Mouse (Mus musculus) cerebellum, adult 2 months (tissue): ENCODE data around the gene Mta1.

Source experiments
- CTCF ChIP-seq: fragments of 200-500 bp; IDR thresholded peaks from 2 replicates; pipeline ENCODE4 v1.5.1; 2011; ENCODE audit warnings: low read depth, mild to moderate bottlenecking, control low read depth, low read length, moderate library complexity, borderline replicate concordance; ENCODE audit not compliant: insufficient read depth
- POLR2A ChIP-seq: fragments of 200-500 bp; IDR thresholded peaks from 2 replicates; pipeline ENCODE4 v1.6.1; 2011; ENCODE audit warnings: low read length, control low read depth, borderline replicate concordance; ENCODE audit not compliant: insufficient read depth

DNA sequence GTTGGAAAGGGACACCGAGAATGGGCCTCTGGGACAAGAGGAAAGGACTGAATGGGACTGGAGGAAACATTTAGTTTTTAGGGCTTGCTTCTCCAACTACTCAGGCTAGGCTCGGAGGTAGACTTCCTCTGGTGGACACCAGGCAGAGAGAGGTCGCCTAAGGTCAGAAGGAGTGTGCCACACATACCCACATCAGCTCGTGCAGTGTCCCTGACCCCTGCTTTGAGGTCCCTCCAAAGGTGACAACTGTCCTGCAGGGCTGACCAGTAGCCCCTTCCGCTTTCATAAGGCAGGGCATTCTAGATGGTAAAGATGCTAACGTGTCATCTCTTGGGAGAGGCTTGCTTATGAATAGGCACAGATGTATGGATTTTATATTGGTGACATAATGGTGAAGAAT is 22.6 kb upstream of the Mta1 start:
- no peak for TF ChIP-seq POLR2A
- TF ChIP-seq CTCF, result no peak
